Mouse (Mus musculus): ENCODE measurements at regions not wholly inside any gene's neighbourhood (a gene's known extent, or its start where the extent isn't known, plus 50 kb on each side); places are given as distances from the start of the nearest gene placed in this dataset.

GRCm38 (mm10) chr16:87225595-87225994 is 128.4 kb upstream of the N6amt1 start:
- TF ChIP-seq CTCF (IDR thresholded peaks at IDR 0.05; ENCODE audit: borderline replicate concordance, extremely low read depth, insufficient read depth, insufficient read length) (no peak), POLR2A (IDR thresholded peaks at IDR 0.05; ENCODE audit: borderline replicate concordance, extremely low read depth, insufficient read depth, insufficient read length, poor library complexity, severe bottlenecking) (no peak)

Measured in brain, embryonic 14.5 days (tissue).